Mouse (Mus musculus): ENCODE results near the gene Stkld1. TPM values are rescaled to one million over a fixed set of nuclear protein-coding genes. Genes with fewer than 3 reads are reported as not detected.

Gene Stkld1
- polyA plus RNA-seq, 1 experiment = 0.28 TPM

- 68% methylated on average over 1 of the region's 1 CpGs for WGBS
- no peaks in the 10 kb centered on the region for H3K27me3 ChIP-seq (ENCODE audit: control insufficient read depth, insufficient read depth, low read length)
These were observed 2.6 kb downstream of the Stkld1 start for GRCm38 (mm10) chr2:26936425-26936824.

GRCm38 (mm10) chr2:26941539-26941938 lies 7.7 kb downstream of the Stkld1 start:
- no peaks in the 10 kb centered on the region for H3K27me3 ChIP-seq (ENCODE audit: control insufficient read depth, insufficient read depth, low read length)
- no peaks in the 10 kb centered on the region for H3K4me1 ChIP-seq (ENCODE audit: control insufficient read depth, insufficient read depth, low read length)
- no peak overlapping the region for H3K4me3 ChIP-seq (replicated peaks; ENCODE audit: insufficient read depth, low read depth, low read length)
- TF ChIP-seq CTCF (IDR thresholded peaks at IDR 0.05; ENCODE audit: borderline replicate concordance, insufficient read depth, low read depth, low read length) = no peak
- TF ChIP-seq POLR2A (IDR thresholded peaks at IDR 0.05; ENCODE audit: borderline replicate concordance, insufficient read depth, low read length) = no peak
- H3K27ac ChIP-seq (ENCODE audit: insufficient read depth, low read length) = no peak overlapping the region
- DNase-seq = no peak
- WGBS = 44% methylated on average over 5 of the region's 5 CpGs

More at GRCm38 (mm10) chr2:26936425-26936824, 2.6 kb downstream of the Stkld1 start:
- Histone ChIP-seq H3K4me1 (ENCODE audit: control insufficient read depth, insufficient read depth, low read length) (peaks cover 4% of the 10 kb centered on the region; the same call in 1 of the 2 replicates), H3K4me3 (replicated peaks; ENCODE audit: insufficient read depth, low read depth, low read length) (no peak overlapping the region), H3K27ac (ENCODE audit: insufficient read depth, low read length) (no peak overlapping the region)
- TF ChIP-seq POLR2A (IDR thresholded peaks at IDR 0.05; ENCODE audit: borderline replicate concordance, insufficient read depth, low read length) (no peak), CTCF (IDR thresholded peaks at IDR 0.05; ENCODE audit: borderline replicate concordance, insufficient read depth, low read depth, low read length) (no peak)
- no peak for DNase-seq

GRCm38 (mm10) chr2:26943253-26943652 lies 9.4 kb downstream of the Stkld1 start:
- no peaks in the 10 kb centered on the region for H3K27me3 ChIP-seq (ENCODE audit: control insufficient read depth, insufficient read depth, low read length)
- H3K4me3 ChIP-seq (replicated peaks; ENCODE audit: insufficient read depth, low read depth, low read length) = no peak overlapping the region
- H3K27ac ChIP-seq (ENCODE audit: insufficient read depth, low read length) = no peak overlapping the region
- H3K4me1 ChIP-seq (ENCODE audit: control insufficient read depth, insufficient read depth, low read length) = no peaks in the 10 kb centered on the region
- 75% methylated on average over 3 of the region's 3 CpGs for whole genome bisulfite sequencing
- no peak for TF ChIP-seq POLR2A (IDR thresholded peaks at IDR 0.05; ENCODE audit: borderline replicate concordance, insufficient read depth, low read length)
- no peak for TF ChIP-seq CTCF (IDR thresholded peaks at IDR 0.05; ENCODE audit: borderline replicate concordance, insufficient read depth, low read depth, low read length)
- no peak for DNase-seq

- peak in 1 of 2 experiments; percentile 57 for DNase-seq
- WGBS = 55% methylated on average over 2 of the region's 2 CpGs
- Histone ChIP-seq H3K27me3 (ENCODE audit: control insufficient read depth, insufficient read depth, low read length) (no peaks in the 10 kb centered on the region), H3K4me1 (ENCODE audit: control insufficient read depth, insufficient read depth, low read length) (peaks cover 18% of the 10 kb centered on the region), H3K27ac (ENCODE audit: insufficient read depth, low read length) (no peak overlapping the region), H3K4me3 (replicated peaks; ENCODE audit: insufficient read depth, low read depth, low read length) (no peak overlapping the region)
- TF ChIP-seq CTCF (IDR thresholded peaks at IDR 0.05; ENCODE audit: borderline replicate concordance, insufficient read depth, low read depth, low read length) (no peak), POLR2A (IDR thresholded peaks at IDR 0.05; ENCODE audit: borderline replicate concordance, insufficient read depth, low read length) (no peak)
These were observed 16.6 kb downstream of the Stkld1 start for GRCm38 (mm10) chr2:26950411-26950810.

GRCm38 (mm10) chr2:26951346-26951905 lies 17.6 kb downstream of the Stkld1 start:
- H3K27ac ChIP-seq (ENCODE audit: insufficient read depth, low read length) = no peak overlapping the region
- H3K4me3 ChIP-seq (replicated peaks; ENCODE audit: insufficient read depth, low read depth, low read length) = no peak overlapping the region
- no peaks in the 10 kb centered on the region for H3K27me3 ChIP-seq (ENCODE audit: control insufficient read depth, insufficient read depth, low read length)
- peaks cover 18% of the 10 kb centered on the region for H3K4me1 ChIP-seq (ENCODE audit: control insufficient read depth, insufficient read depth, low read length)
- WGBS = 25% methylated on average over 8 of the region's 8 CpGs
- TF ChIP-seq CTCF (IDR thresholded peaks at IDR 0.05; ENCODE audit: borderline replicate concordance, insufficient read depth, low read depth, low read length) (no peak), POLR2A (IDR thresholded peaks at IDR 0.05; ENCODE audit: borderline replicate concordance, insufficient read depth, low read length) (no peak)
- DNase-seq = peak; percentile 44 to 55

GRCm38 (mm10) chr2:26952193-26952592 lies 18.3 kb downstream of the Stkld1 start:
- Histone ChIP-seq H3K4me3 (replicated peaks; ENCODE audit: insufficient read depth, low read depth, low read length) (no peak overlapping the region), H3K4me1 (ENCODE audit: control insufficient read depth, insufficient read depth, low read length) (peaks cover 18% of the 10 kb centered on the region), H3K27ac (ENCODE audit: insufficient read depth, low read length) (no peak overlapping the region), H3K27me3 (ENCODE audit: control insufficient read depth, insufficient read depth, low read length) (no peaks in the 10 kb centered on the region)
- WGBS = 92% methylated on average over 4 of the region's 4 CpGs
- TF ChIP-seq POLR2A (IDR thresholded peaks at IDR 0.05; ENCODE audit: borderline replicate concordance, insufficient read depth, low read length) (no peak), CTCF (IDR thresholded peaks at IDR 0.05; ENCODE audit: borderline replicate concordance, insufficient read depth, low read depth, low read length) (no peak)
- no peak for DNase-seq

GRCm38 (mm10) chr2:26952866-26953265 lies 19.0 kb downstream of the Stkld1 start:
- WGBS = 50% methylated on average over 8 of the region's 8 CpGs
- DNase-seq = peak; percentile 22 to 52
- TF ChIP-seq POLR2A (IDR thresholded peaks at IDR 0.05; ENCODE audit: borderline replicate concordance, insufficient read depth, low read length) (no peak), CTCF (IDR thresholded peaks at IDR 0.05; ENCODE audit: borderline replicate concordance, insufficient read depth, low read depth, low read length) (no peak)
- H3K27ac ChIP-seq (ENCODE audit: insufficient read depth, low read length) = no peak overlapping the region
- H3K4me1 ChIP-seq (ENCODE audit: control insufficient read depth, insufficient read depth, low read length) = peaks cover 18% of the 10 kb centered on the region
- H3K4me3 ChIP-seq (replicated peaks; ENCODE audit: insufficient read depth, low read depth, low read length) = no peak overlapping the region
- H3K27me3 ChIP-seq (ENCODE audit: control insufficient read depth, insufficient read depth, low read length) = no peaks in the 10 kb centered on the region

- H3K27me3 ChIP-seq (ENCODE audit: control insufficient read depth, insufficient read depth, low read length) = no peaks in the 10 kb centered on the region
- H3K4me1 ChIP-seq (ENCODE audit: control insufficient read depth, insufficient read depth, low read length) = peaks cover 18% of the 10 kb centered on the region
- no peak for DNase-seq
- 88% methylated on average over 2 of the region's 2 CpGs for WGBS
- TF ChIP-seq CTCF (IDR thresholded peaks at IDR 0.05; ENCODE audit: borderline replicate concordance, insufficient read depth, low read depth, low read length) = no peak
- TF ChIP-seq POLR2A (IDR thresholded peaks at IDR 0.05; ENCODE audit: borderline replicate concordance, insufficient read depth, low read length) = no peak
- H3K27ac ChIP-seq (ENCODE audit: insufficient read depth, low read length) = no peak overlapping the region
- no peak overlapping the region for H3K4me3 ChIP-seq (replicated peaks; ENCODE audit: insufficient read depth, low read depth, low read length)
These were observed 21.0 kb downstream of the Stkld1 start for GRCm38 (mm10) chr2:26954735-26955395.

Measured in cerebellum, adult 2 months (tissue).